Mouse (Mus musculus): ENCODE measurements at regions not wholly inside any gene's neighbourhood (a gene's known extent, or its start where the extent isn't known, plus 50 kb on each side); places are given as distances from the start of the nearest gene placed in this dataset.
"Not testable (repeated sequence)": the region's sequence is repeated elsewhere in the genome, so short reads cannot be mapped to it uniquely, and the experiment has no call there.

GRCm38 (mm10) chr17:16667606-16668005 is 396.3 kb upstream of the Zfp960 start:
- WGBS: 29% methylated on average over 1 of the region's 1 CpGs
- DNase-seq: no peak
- TF ChIP-seq CTCF (IDR thresholded peaks at IDR 0.05; ENCODE audit: insufficient read depth, low read length) (no peak), POLR2A (IDR thresholded peaks at IDR 0.05; ENCODE audit: borderline replicate concordance, extremely low read depth, low read depth, low read length) (no peak)
- no peaks in the 10 kb centered on the region for H3K4me1 ChIP-seq (ENCODE audit: control insufficient read depth, insufficient read depth, low read length)
- no peak overlapping the region for H3K4me3 ChIP-seq (replicated peaks; ENCODE audit: extremely low read depth, low read depth, low read length)

GRCm38 (mm10) chr17:16704199-16704598 is 359.7 kb upstream of the Zfp960 start:
- TF ChIP-seq CTCF (IDR thresholded peaks at IDR 0.05; ENCODE audit: insufficient read depth, low read length): no peak
- TF ChIP-seq POLR2A (IDR thresholded peaks at IDR 0.05; ENCODE audit: borderline replicate concordance, extremely low read depth, low read depth, low read length): no peak
- DNase-seq: no peak
- no peak overlapping the region for H3K4me3 ChIP-seq (replicated peaks; ENCODE audit: extremely low read depth, low read depth, low read length)
- no peaks in the 10 kb centered on the region for H3K4me1 ChIP-seq (ENCODE audit: control insufficient read depth, insufficient read depth, low read length)

GRCm38 (mm10) chr17:16705890-16706289 is 358.0 kb upstream of the Zfp960 start:
- Histone ChIP-seq H3K4me3 (replicated peaks; ENCODE audit: extremely low read depth, low read depth, low read length) (no peak overlapping the region), H3K4me1 (ENCODE audit: control insufficient read depth, insufficient read depth, low read length) (no peaks in the 10 kb centered on the region)
- TF ChIP-seq POLR2A (IDR thresholded peaks at IDR 0.05; ENCODE audit: borderline replicate concordance, extremely low read depth, low read depth, low read length): no peak
- no peak for TF ChIP-seq CTCF (IDR thresholded peaks at IDR 0.05; ENCODE audit: insufficient read depth, low read length)
- WGBS: 82% methylated on average over 1 of the region's 1 CpGs
- DNase-seq: no peak

DNA sequence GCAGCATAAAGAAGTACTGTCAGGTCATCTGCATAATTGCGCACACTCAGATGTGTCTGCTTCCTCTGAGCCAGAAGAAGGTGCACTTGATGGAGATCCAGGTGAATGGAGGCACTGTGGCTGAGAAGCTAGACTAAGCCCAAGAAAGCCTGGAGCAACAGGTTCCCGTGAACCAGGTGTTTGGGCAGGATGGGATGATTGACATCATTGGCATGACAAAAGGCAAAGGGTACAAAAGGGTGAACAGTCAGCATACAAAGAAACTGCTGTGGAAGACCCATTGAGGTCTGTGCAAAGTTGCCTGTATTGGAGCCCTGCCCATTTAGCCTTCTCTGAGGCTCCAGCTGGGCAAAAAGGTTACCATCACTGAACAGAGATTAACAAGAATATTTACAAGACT is 337.0 kb upstream of the Zfp960 start:
- Histone ChIP-seq H3K4me3 (replicated peaks; ENCODE audit: extremely low read depth, low read depth, low read length) (no peak overlapping the region), H3K4me1 (ENCODE audit: control insufficient read depth, insufficient read depth, low read length) (no peaks in the 10 kb centered on the region)
- 83% methylated on average over 2 of the region's 2 CpGs for WGBS
- no peak for DNase-seq
- no peak for TF ChIP-seq POLR2A (IDR thresholded peaks at IDR 0.05; ENCODE audit: borderline replicate concordance, extremely low read depth, low read depth, low read length)
- no peak for TF ChIP-seq CTCF (IDR thresholded peaks at IDR 0.05; ENCODE audit: insufficient read depth, low read length)

- no peak for TF ChIP-seq POLR2A (IDR thresholded peaks at IDR 0.05; ENCODE audit: borderline replicate concordance, extremely low read depth, low read depth, low read length)
- no peak for TF ChIP-seq CTCF (IDR thresholded peaks at IDR 0.05; ENCODE audit: insufficient read depth, low read length)
- H3K4me1 ChIP-seq (ENCODE audit: control insufficient read depth, insufficient read depth, low read length): no peaks in the 10 kb centered on the region
- no peak overlapping the region for H3K4me3 ChIP-seq (replicated peaks; ENCODE audit: extremely low read depth, low read depth, low read length)
- WGBS: 76% methylated on average over 4 of the region's 4 CpGs
- DNase-seq: no peak
Observed at GRCm38 (mm10) chr17:16753090-16753489, 310.8 kb upstream of the Zfp960 start.

GRCm38 (mm10) chr17:16770587-16770986 is 293.3 kb upstream of the Zfp960 start:
- not testable (repeated sequence) for DNase-seq; H3K4me3 ChIP-seq (replicated peaks; ENCODE audit: extremely low read depth, low read depth, low read length); H3K4me1 ChIP-seq (ENCODE audit: control insufficient read depth, insufficient read depth, low read length)
- WGBS: 84% methylated on average over 7 of the region's 7 CpGs

GRCm38 (mm10) chr17:16798316-16798715 is 265.6 kb upstream of the Zfp960 start:
- H3K4me3 ChIP-seq (replicated peaks; ENCODE audit: extremely low read depth, low read depth, low read length): no peak overlapping the region
- H3K4me1 ChIP-seq (ENCODE audit: control insufficient read depth, insufficient read depth, low read length): no peaks in the 10 kb centered on the region
- no peak for DNase-seq
- TF ChIP-seq POLR2A (IDR thresholded peaks at IDR 0.05; ENCODE audit: borderline replicate concordance, extremely low read depth, low read depth, low read length) (no peak), CTCF (IDR thresholded peaks at IDR 0.05; ENCODE audit: insufficient read depth, low read length) (no peak)
- WGBS: 79% methylated on average over 5 of the region's 5 CpGs

DNA sequence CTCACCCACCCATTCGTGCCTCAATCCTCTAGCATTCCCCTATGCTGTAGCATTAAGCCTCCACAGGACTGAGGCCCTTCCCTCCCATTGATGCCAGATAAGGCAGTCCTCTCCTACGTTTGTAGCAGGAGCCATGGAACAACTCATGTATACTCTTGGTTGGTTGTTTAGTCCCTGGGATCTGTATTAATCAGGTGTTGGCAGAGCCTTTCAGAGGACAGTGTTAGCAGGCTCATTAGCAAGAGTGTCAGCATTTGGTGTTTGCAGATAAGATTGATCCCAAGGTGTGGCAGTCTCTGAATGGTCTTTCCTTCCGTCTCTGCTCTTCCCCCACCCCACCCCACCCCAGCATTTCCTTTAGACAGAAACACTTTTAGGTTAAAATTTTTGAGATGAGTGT is 258.9 kb upstream of the Zfp960 start:
- no peaks in the 10 kb centered on the region for H3K4me1 ChIP-seq (ENCODE audit: control insufficient read depth, insufficient read depth, low read length)
- 33% methylated on average over 3 of the region's 3 CpGs for WGBS

GRCm38 (mm10) chr17:16818421-16818820 is 245.5 kb upstream of the Zfp960 start:
- 40% methylated on average over 3 of the region's 3 CpGs for WGBS
- Histone ChIP-seq H3K4me1 (ENCODE audit: control insufficient read depth, insufficient read depth, low read length) (no peaks in the 10 kb centered on the region), H3K4me3 (replicated peaks; ENCODE audit: extremely low read depth, low read depth, low read length) (no peak overlapping the region)
- no peak for DNase-seq
- TF ChIP-seq POLR2A (IDR thresholded peaks at IDR 0.05; ENCODE audit: borderline replicate concordance, extremely low read depth, low read depth, low read length) (no peak), CTCF (IDR thresholded peaks at IDR 0.05; ENCODE audit: insufficient read depth, low read length) (no peak)

More for the DNA sequence above, 258.9 kb upstream of the Zfp960 start:
- no peak overlapping the region for H3K4me3 ChIP-seq (replicated peaks; ENCODE audit: extremely low read depth, low read depth, low read length)
- TF ChIP-seq CTCF (IDR thresholded peaks at IDR 0.05; ENCODE audit: insufficient read depth, low read length): no peak
- TF ChIP-seq POLR2A (IDR thresholded peaks at IDR 0.05; ENCODE audit: borderline replicate concordance, extremely low read depth, low read depth, low read length): no peak
- DNase-seq: no peak

DNA sequence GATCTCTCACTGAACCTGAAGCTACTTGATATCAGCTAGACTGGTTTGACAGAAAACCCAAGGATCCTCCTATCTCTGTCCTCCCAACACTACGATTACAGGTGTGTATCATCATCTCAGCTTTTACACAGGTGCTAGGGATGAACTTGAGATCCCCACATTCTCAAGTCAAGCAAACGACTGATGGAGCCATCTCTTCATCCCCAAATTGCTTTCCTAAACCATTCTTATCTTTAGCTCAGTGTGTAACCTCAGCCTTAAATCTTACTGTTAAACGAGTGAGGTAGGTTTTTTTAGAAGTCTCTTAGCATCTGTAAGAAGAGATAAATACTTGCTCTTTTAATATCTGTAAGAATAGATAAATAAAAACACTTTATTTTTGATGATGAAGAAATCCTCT is 242.2 kb upstream of the Zfp960 start:
- no peak for DNase-seq
- 59% methylated on average over 3 of the region's 3 CpGs for WGBS
- no peaks in the 10 kb centered on the region for H3K4me1 ChIP-seq (ENCODE audit: control insufficient read depth, insufficient read depth, low read length)
- no peak overlapping the region for H3K4me3 ChIP-seq (replicated peaks; ENCODE audit: extremely low read depth, low read depth, low read length)
- TF ChIP-seq CTCF (IDR thresholded peaks at IDR 0.05; ENCODE audit: insufficient read depth, low read length) (no peak), POLR2A (IDR thresholded peaks at IDR 0.05; ENCODE audit: borderline replicate concordance, extremely low read depth, low read depth, low read length) (no peak)

DNA sequence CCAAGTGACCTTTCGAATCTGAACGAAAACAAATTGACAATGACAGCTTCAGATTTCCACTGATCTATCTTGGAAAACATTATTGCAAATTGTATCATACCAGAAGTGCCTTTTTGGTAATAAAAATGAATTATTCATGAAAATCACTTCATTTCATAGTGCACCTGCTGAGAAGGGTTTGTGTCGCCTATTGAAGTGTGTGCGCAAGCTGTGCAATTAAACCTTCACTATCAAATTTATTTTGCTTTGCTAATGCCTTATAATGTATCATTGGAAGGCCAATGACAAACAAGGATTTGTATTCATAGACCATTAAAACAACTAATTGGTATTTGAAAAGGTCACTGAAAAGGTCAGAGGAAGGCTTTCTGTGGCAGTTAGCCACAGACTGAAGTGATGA is 224.8 kb upstream of the Zfp960 start:
- 85% methylated on average over 4 of the region's 4 CpGs for WGBS
- no peak for TF ChIP-seq CTCF (IDR thresholded peaks at IDR 0.05; ENCODE audit: insufficient read depth, low read length)
- no peak for TF ChIP-seq POLR2A (IDR thresholded peaks at IDR 0.05; ENCODE audit: borderline replicate concordance, extremely low read depth, low read depth, low read length)
- H3K4me1 ChIP-seq (ENCODE audit: control insufficient read depth, insufficient read depth, low read length): no peaks in the 10 kb centered on the region
- H3K4me3 ChIP-seq (replicated peaks; ENCODE audit: extremely low read depth, low read depth, low read length): no peak overlapping the region
- DNase-seq: no peak

Data from lung, adult 2 months (tissue).